Mouse (Mus musculus): ENCODE data around the gene Ufl1. TPM values are rescaled to one million over a fixed set of nuclear protein-coding genes. Genes with fewer than 3 reads are reported as not detected.
"Not testable (repeated sequence)": the region's sequence is repeated elsewhere in the genome, so short reads cannot be mapped to it uniquely, and the experiment has no call there.

The Ufl1 gene
- polyA plus RNA-seq, 1 experiment: 37.0 TPM

- Histone ChIP-seq H3K4me1 (ENCODE audit: control insufficient read depth, insufficient read depth, low read length) (no peaks in the 10 kb centered on the region), H3K27ac (ENCODE audit: insufficient read depth, low read length) (no peak overlapping the region), H3K4me3 (ENCODE audit: insufficient read depth, low read length) (no peak overlapping the region)
- TF ChIP-seq POLR2A (IDR thresholded peaks at IDR 0.05; ENCODE audit: low read depth, low read length) (no peak), CTCF (IDR thresholded peaks at IDR 0.05; ENCODE audit: borderline replicate concordance, insufficient read depth, low read length) (no peak)
These were observed 23.7 kb downstream of the Ufl1 start for GRCm38 (mm10) chr4:25257822-25258398.

DNA sequence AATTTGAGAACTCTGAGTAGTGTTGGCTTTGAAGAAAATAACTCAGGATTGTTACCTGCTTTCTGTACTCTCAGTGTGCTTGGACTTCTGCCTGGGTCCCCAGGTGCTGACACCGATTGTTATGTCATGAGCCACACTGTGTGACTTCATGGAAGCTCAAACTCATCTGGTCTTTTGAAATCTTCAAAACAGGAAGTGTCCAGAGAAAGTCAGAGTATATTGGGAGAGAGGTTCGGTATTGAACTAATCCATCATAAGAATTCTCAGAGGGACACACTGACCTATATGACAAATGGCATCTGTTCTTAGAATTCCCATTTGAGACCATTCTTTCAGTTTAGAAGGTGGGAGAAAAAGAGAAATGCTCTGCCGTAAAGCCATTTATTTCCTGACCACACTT lies 38.8 kb downstream of the Ufl1 start, which contains the start of gene Fhl5:
Fhl5 (minus strand) TSS at position 101 of the 400 bp plus-strand sequence.
- H3K27ac ChIP-seq (ENCODE audit: insufficient read depth, low read length): no peak within 1 kb of the TSS; the same call in 1 of the 2 replicates
- no peaks in the 10 kb centered on the region for H3K4me1 ChIP-seq (ENCODE audit: control insufficient read depth, insufficient read depth, low read length)
- no peak for TF ChIP-seq POLR2A (IDR thresholded peaks at IDR 0.05; ENCODE audit: low read depth, low read length)
- TF ChIP-seq CTCF (IDR thresholded peaks at IDR 0.05; ENCODE audit: borderline replicate concordance, insufficient read depth, low read length): no peak
- no peak within 1 kb of the TSS for H3K4me3 ChIP-seq (ENCODE audit: insufficient read depth, low read length)

GRCm38 (mm10) chr4:25235663-25236062 lies 46.0 kb downstream of the Ufl1 start:
- not testable (repeated sequence) for H3K27ac ChIP-seq (ENCODE audit: insufficient read depth, low read length); H3K4me1 ChIP-seq (ENCODE audit: control insufficient read depth, insufficient read depth, low read length); H3K4me3 ChIP-seq (ENCODE audit: insufficient read depth, low read length)

DNA sequence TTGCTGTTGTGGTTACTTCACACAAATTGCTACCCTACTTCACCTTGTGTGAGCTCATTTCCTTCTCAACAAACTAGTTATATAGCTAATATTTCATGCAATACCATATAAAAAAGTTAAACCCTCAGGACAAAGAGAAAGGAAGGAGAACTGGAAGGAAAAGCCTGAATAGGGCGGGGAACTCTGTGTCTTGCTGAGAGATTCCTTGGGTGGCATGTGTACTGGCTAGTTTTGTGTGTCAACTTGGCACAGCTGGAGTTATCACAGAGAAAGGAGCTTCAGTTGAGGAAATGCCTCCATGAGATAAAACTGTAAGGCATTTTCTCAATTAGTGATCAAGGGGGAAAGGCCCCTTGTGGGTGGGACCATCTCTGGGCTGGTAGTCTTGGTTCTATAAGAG lies 47.9 kb downstream of the Ufl1 start:
- H3K4me3 ChIP-seq (ENCODE audit: insufficient read depth, low read length); H3K27ac ChIP-seq (ENCODE audit: insufficient read depth, low read length); H3K4me1 ChIP-seq (ENCODE audit: control insufficient read depth, insufficient read depth, low read length): not testable (repeated sequence)

- Histone ChIP-seq H3K4me3 (ENCODE audit: insufficient read depth, low read length) (no peak overlapping the region), H3K4me1 (ENCODE audit: control insufficient read depth, insufficient read depth, low read length) (no peaks in the 10 kb centered on the region), H3K27ac (ENCODE audit: insufficient read depth, low read length) (no peak overlapping the region)
- TF ChIP-seq POLR2A (IDR thresholded peaks at IDR 0.05; ENCODE audit: low read depth, low read length) (no peak), CTCF (IDR thresholded peaks at IDR 0.05; ENCODE audit: borderline replicate concordance, insufficient read depth, low read length) (no peak)
These were observed 49.1 kb downstream of the Ufl1 start for GRCm38 (mm10) chr4:25232546-25232945.

GRCm38 (mm10) chr4:25227527-25227926 lies 54.1 kb downstream of the Ufl1 start:
- no peak overlapping the region for H3K4me3 ChIP-seq (ENCODE audit: insufficient read depth, low read length)
- no peak overlapping the region for H3K27ac ChIP-seq (ENCODE audit: insufficient read depth, low read length)
- TF ChIP-seq POLR2A (IDR thresholded peaks at IDR 0.05; ENCODE audit: low read depth, low read length): no peak
- no peak for TF ChIP-seq CTCF (IDR thresholded peaks at IDR 0.05; ENCODE audit: borderline replicate concordance, insufficient read depth, low read length)
- H3K4me1 ChIP-seq (ENCODE audit: control insufficient read depth, insufficient read depth, low read length): no peaks in the 10 kb centered on the region

- TF ChIP-seq POLR2A (IDR thresholded peaks at IDR 0.05; ENCODE audit: low read depth, low read length): no peak
- no peak for TF ChIP-seq CTCF (IDR thresholded peaks at IDR 0.05; ENCODE audit: borderline replicate concordance, insufficient read depth, low read length)
- Histone ChIP-seq H3K4me3 (ENCODE audit: insufficient read depth, low read length) (no peak overlapping the region), H3K27ac (ENCODE audit: insufficient read depth, low read length) (no peak overlapping the region), H3K4me1 (ENCODE audit: control insufficient read depth, insufficient read depth, low read length) (no peaks in the 10 kb centered on the region)
These were observed 59.7 kb downstream of the Ufl1 start for GRCm38 (mm10) chr4:25221927-25222326.

- no peak for TF ChIP-seq POLR2A (IDR thresholded peaks at IDR 0.05; ENCODE audit: low read depth, low read length)
- no peak for TF ChIP-seq CTCF (IDR thresholded peaks at IDR 0.05; ENCODE audit: borderline replicate concordance, insufficient read depth, low read length)
- Histone ChIP-seq H3K4me3 (ENCODE audit: insufficient read depth, low read length) (no peak overlapping the region), H3K4me1 (ENCODE audit: control insufficient read depth, insufficient read depth, low read length) (peaks cover 3% of the 10 kb centered on the region; the same call in 1 of the 2 replicates), H3K27ac (ENCODE audit: insufficient read depth, low read length) (no peak overlapping the region)
These were observed 68.2 kb downstream of the Ufl1 start for GRCm38 (mm10) chr4:25213451-25213850.

DNA sequence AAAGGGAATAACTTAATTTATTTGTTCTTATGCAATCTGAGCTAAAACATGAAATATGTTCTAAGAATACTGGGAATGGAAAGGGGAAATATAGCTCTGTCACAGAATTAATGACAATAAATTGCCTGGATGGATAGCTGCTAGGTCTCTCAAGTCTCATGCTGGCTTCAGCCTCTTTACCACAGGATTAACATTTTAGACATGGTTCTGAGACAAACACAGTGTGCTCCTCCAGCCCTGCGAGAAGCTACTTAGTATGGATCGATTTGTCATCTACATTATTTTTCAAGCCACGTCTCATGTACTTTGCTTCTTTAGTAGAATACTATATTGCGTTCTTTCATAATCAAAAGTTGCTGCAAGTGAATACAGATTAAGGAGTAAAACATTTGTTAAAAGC lies 75.5 kb downstream of the Ufl1 start:
- H3K27ac ChIP-seq (ENCODE audit: insufficient read depth, low read length): no peak overlapping the region

More for the DNA sequence above, 75.5 kb downstream of the Ufl1 start:
- no peak overlapping the region for H3K4me3 ChIP-seq (ENCODE audit: insufficient read depth, low read length)
- TF ChIP-seq CTCF (IDR thresholded peaks at IDR 0.05; ENCODE audit: borderline replicate concordance, insufficient read depth, low read length) (no peak), POLR2A (IDR thresholded peaks at IDR 0.05; ENCODE audit: low read depth, low read length) (no peak)
- no peaks in the 10 kb centered on the region for H3K4me1 ChIP-seq (ENCODE audit: control insufficient read depth, insufficient read depth, low read length)

Other genes starting within 250 kb of the Ufl1 start
- 2.4 and 3.3 TPM in 2 replicates for gene Fhl5, start 38.9 kb downstream of the Ufl1 start, polyA plus RNA-seq (2011; ENCODE audit: insufficient read length, low read depth, missing spikeins)

All from embryonic fibroblast, embryonic 13.5 days (primary cell).